Mouse (Mus musculus) Patski (cell line): Measurements from ENCODE around the gene Pip4k2a. TPM values are rescaled to one million over a fixed set of nuclear protein-coding genes. Genes with fewer than 3 reads are reported as not detected.
"Not testable (repeated sequence)": the region's sequence is repeated elsewhere in the genome, so short reads cannot be mapped to it uniquely, and the experiment has no call there.

Experiments
- ATAC-seq: fragments of 100-300 bp; one replicate; pipeline ENCODE4 v1.8.0; 2021
- CTCF ChIA-PET: fragments of 350-600 bp; sonication (Branson Sonifier 250); formaldehyde crosslinking; loops from one replicate; lab custom pipeline; 2022; ENCODE audit warnings: inconsistent platforms; lab: Charles Lee
- POLR2A ChIA-PET: fragments of 350-600 bp; sonication (Branson Sonifier 250); formaldehyde crosslinking; loops from one replicate; lab custom pipeline; 2022; ENCODE audit warnings: antibody characterized with exemption, inconsistent platforms; lab: Charles Lee
- DNase-seq: peaks from one replicate; pipeline ENCODE4 v3.0.0-alpha.2; 2011; ENCODE audit warnings: low read depth, low spot score
- H3K27me3 ChIP-seq: fragments of 371-371 bp; one replicate; pipeline ENCODE4 v1.5.1; 2021
- CTCF ChIP-seq: fragments of 100-300 bp; IDR thresholded peaks from one replicate; pipeline ENCODE4 v1.5.1; 2021
- in situ Hi-C: fragments of 300-500 bp; cut with MboI; formaldehyde crosslinking; loops from 3 replicates; pipeline ENCODE4 v1.11.1; 2018; ENCODE audit warnings: low pct_unique_long_range_greater_than_20kb, mixed read lengths
- polyA plus RNA-seq: library from polyadenylated mRNA; unstranded; gene quantifications from one replicate; pipeline ENCODE4 v1.2.3, GENCODE M21; 2021

Pip4k2a gene
- polyA plus RNA-seq, 1 experiment from 2014 or later, result 17.6 TPM

- CTCF ChIA-PET, result interaction anchor here (1.3 kb wide), 1 partner anchor 11 kb away, joined by 3 read pairs; no protein-coding TSS in a partner anchor
- TF ChIP-seq CTCF, result no peak
- in situ Hi-C loops, result no loop called here
- POLR2A ChIA-PET, result no interaction called here
- DNase-seq, result no peak
- no peak for ATAC-seq
- H3K27me3 ChIP-seq, result no peaks in the 10 kb centered on the region
Observed at GRCm38 (mm10) chr2:18907269-18907668, 90.7 kb downstream of the Pip4k2a start.

- POLR2A ChIA-PET, result no interaction called here
- TF ChIP-seq CTCF, result no peak
- CTCF ChIA-PET, result interaction anchor here (1.3 kb wide), 1 partner anchor 10 kb away, joined by 3 read pairs; no protein-coding TSS in a partner anchor
- in situ Hi-C loops, result no loop called here
- ATAC-seq (no peak), DNase-seq (no peak)
- no peaks in the 10 kb centered on the region for H3K27me3 ChIP-seq
Observed at GRCm38 (mm10) chr2:18906421-18907084, 91.4 kb downstream of the Pip4k2a start.

GRCm38 (mm10) chr2:18903301-18904068 is 94.4 kb downstream of the Pip4k2a start:
- ATAC-seq (no peak), DNase-seq (no peak)
- POLR2A ChIA-PET, result no interaction called here
- CTCF ChIA-PET, result no interaction called here
- in situ Hi-C loops, result no loop called here
- no peaks in the 10 kb centered on the region for H3K27me3 ChIP-seq
- no peak for TF ChIP-seq CTCF

GRCm38 (mm10) chr2:18901133-18901532 is 96.8 kb downstream of the Pip4k2a start:
- DNase-seq (no peak), ATAC-seq (no peak)
- TF ChIP-seq CTCF, result no peak
- ChIA-PET POLR2A (no interaction called here), CTCF (interaction anchor here (0.8 to 1.3 kb wide), 2 partner anchors 10 to 14 kb away, joined by 3 to 4 read pairs; no protein-coding TSS in a partner anchor)
- in situ Hi-C loops, result no loop called here
- no peaks in the 10 kb centered on the region for H3K27me3 ChIP-seq

- in situ Hi-C loops, result no loop called here
- ChIA-PET POLR2A (no interaction called here), CTCF (interaction anchor here (0.8 to 1.3 kb wide), 2 partner anchors 10 to 15 kb away, joined by 3 to 4 read pairs; no protein-coding TSS in a partner anchor)
- ATAC-seq (no peak), DNase-seq (no peak)
- H3K27me3 ChIP-seq, result no peaks in the 10 kb centered on the region
- peak; percentile 37 for TF ChIP-seq CTCF
Observed at GRCm38 (mm10) chr2:18900635-18901034, 97.3 kb downstream of the Pip4k2a start.

GRCm38 (mm10) chr2:18897742-18898256 is 100.1 kb downstream of the Pip4k2a start:
- no peak for TF ChIP-seq CTCF
- H3K27me3 ChIP-seq, result no peaks in the 10 kb centered on the region
- DNase-seq, result no peak
- in situ Hi-C loops, result no loop called here
- ATAC-seq, result no peak
- ChIA-PET CTCF (interaction anchor here (1.1 to 1.2 kb wide), 2 partner anchors 17 to 81 kb away, joined by 3 to 4 read pairs; no protein-coding TSS in a partner anchor), POLR2A (interaction anchor here (0.6 kb wide), 1 partner anchor 94 kb away, joined by 6 read pairs; no protein-coding TSS in a partner anchor)

- ATAC-seq, result no peak
- POLR2A ChIA-PET, result no interaction called here
- in situ Hi-C loops, result no loop called here
- no peak for TF ChIP-seq CTCF
- CTCF ChIA-PET, result interaction anchor here (0.9 kb wide), 1 partner anchor 11 kb away, joined by 3 read pairs; no protein-coding TSS in a partner anchor
- no peaks in the 10 kb centered on the region for H3K27me3 ChIP-seq
- DNase-seq, result no peak
Observed at GRCm38 (mm10) chr2:18896015-18896414, 101.9 kb downstream of the Pip4k2a start.

GRCm38 (mm10) chr2:18893336-18893735 is 104.6 kb downstream of the Pip4k2a start:
- CTCF ChIA-PET, POLR2A ChIA-PET, ATAC-seq, in situ Hi-C loops, H3K27me3 ChIP-seq, DNase-seq: not testable (repeated sequence)

GRCm38 (mm10) chr2:18891991-18892537 is 105.9 kb downstream of the Pip4k2a start:
- ATAC-seq (peak; percentile 54), DNase-seq (no peak)
- TF ChIP-seq CTCF, result no peak
- in situ Hi-C loops, result no loop called here
- ChIA-PET POLR2A (interaction anchor here (0.9 kb wide), 1 partner anchor 23 kb away, joined by 3 read pairs; no protein-coding TSS in a partner anchor), CTCF (interaction anchor here (1.2 kb wide), 1 partner anchor 26 kb away, joined by 5 read pairs; no protein-coding TSS in a partner anchor)
- H3K27me3 ChIP-seq, result no peaks in the 10 kb centered on the region
